25 mouse cellular contexts compared by ENCODE assay signal in genomic region chr9:98491071-98491470, GRCm38 (mm10). TPM values are rescaled to one million over a fixed set of nuclear protein-coding genes. Genes with fewer than 3 reads are reported as not detected.
"Had no signal": no experiment of that assay in that cellular context is flagged by ENCODE, and none has a peak within 500 bp of the region (broad histone marks: within the 10 kb centered on the region; RNA-seq: fewer than 3 reads in every experiment).

No protein-coding gene starts in this region.

- DNase-seq: kidney, adult 11 months; kidney, adult 8-10 months; kidney, postnatal 10 days; kidney, postnatal 36 days; layer of hippocampus, postnatal 36 days; lung, adult 18-20 months; lung, postnatal 10 days; lung, postnatal 36 days; retina, postnatal 1 day; right cerebral cortex, postnatal 25 days; thymus, postnatal 25 days had no signal

- H3K4me3 ChIP-seq: kidney, embryonic 15.5 days; left cerebral cortex, adult 2 months; lung, embryonic 15.5 days; midbrain, embryonic 12.5 days; midbrain, embryonic 15.5 days; neural tube, embryonic 12.5 days; neural tube, embryonic 15.5 days had no signal

- H3K4me2 ChIP-seq: kidney, embryonic 15.5 days; liver, embryonic 11.5 days; lung, embryonic 15.5 days; midbrain, embryonic 12.5 days; midbrain, embryonic 15.5 days; neural tube, embryonic 12.5 days; neural tube, embryonic 15.5 days had no signal

- ATAC-seq: midbrain, embryonic 15.5 days had no signal

- H3K9ac ChIP-seq: kidney, embryonic 15.5 days; liver, embryonic 14.5 days; lung, embryonic 15.5 days; midbrain, embryonic 12.5 days; midbrain, embryonic 15.5 days; neural tube, embryonic 12.5 days; neural tube, embryonic 15.5 days had no signal

- H3K4me1 ChIP-seq: midbrain, embryonic 12.5 days; midbrain, embryonic 15.5 days; neural tube, embryonic 15.5 days had no signal

- H3K9me3 ChIP-seq: kidney, embryonic 15.5 days; lung, embryonic 15.5 days; megakaryocyte, embryonic 14.5 days; midbrain, embryonic 12.5 days; midbrain, embryonic 15.5 days; neural tube, embryonic 12.5 days; neural tube, embryonic 15.5 days had no signal

- H3K27me3 ChIP-seq: kidney, embryonic 15.5 days; lung, embryonic 15.5 days; megakaryocyte, embryonic 14.5 days; midbrain, embryonic 12.5 days; midbrain, embryonic 15.5 days; neural tube, embryonic 12.5 days; neural tube, embryonic 15.5 days had no signal

- H3K36me3 ChIP-seq: kidney, embryonic 15.5 days; lung, embryonic 15.5 days; midbrain, embryonic 12.5 days; midbrain, embryonic 15.5 days; neural tube, embryonic 12.5 days; neural tube, embryonic 15.5 days had no signal

- H3K27ac ChIP-seq: kidney, embryonic 15.5 days; left cerebral cortex, adult 2 months; liver, embryonic 14.5 days; midbrain, embryonic 12.5 days; midbrain, embryonic 15.5 days; neural tube, embryonic 12.5 days; neural tube, embryonic 15.5 days had no signal

RNA-seq across cellular contexts. Expression of gene Rbp2, which starts 5.2 kb away (rescaled TPM):
- total RNA-seq: layer of hippocampus, adult 8-10 months; layer of hippocampus, postnatal 36 days; left cerebral cortex, adult 2 months; left cerebral cortex, postnatal 10 days; left cerebral cortex, postnatal 36 days had no signal
- polyA plus RNA-seq: spleen, adult 2 months had no signal
